Mouse (Mus musculus): Measurements from ENCODE around the gene Gpr35.
"Not testable (repeated sequence)": the region's sequence is repeated elsewhere in the genome, so short reads cannot be mapped to it uniquely, and the experiment has no call there.

Gene Gpr35

DNA sequence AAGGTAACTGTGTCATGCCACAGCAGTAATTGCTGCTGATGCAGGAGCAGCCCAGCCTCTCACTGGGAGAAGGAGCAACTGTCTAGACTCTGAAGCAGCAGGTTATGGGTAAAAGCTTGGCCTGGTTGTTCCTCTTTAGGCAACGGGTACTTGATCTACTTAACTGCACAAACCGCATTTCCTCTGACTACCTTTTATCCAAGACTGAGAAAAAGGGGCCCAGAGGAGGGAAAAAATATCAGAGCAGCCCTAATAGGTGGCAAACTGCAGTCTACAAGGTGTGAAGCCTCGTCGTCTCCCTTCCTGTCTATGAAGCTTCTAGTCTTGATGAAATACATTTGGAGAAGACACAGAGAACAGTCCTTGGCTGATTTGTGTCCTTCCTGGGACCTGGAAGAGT is 17.1 kb upstream of the Gpr35 start:
- no peak for DNase-seq (ENCODE audit: low read depth, low spot score)

DNA sequence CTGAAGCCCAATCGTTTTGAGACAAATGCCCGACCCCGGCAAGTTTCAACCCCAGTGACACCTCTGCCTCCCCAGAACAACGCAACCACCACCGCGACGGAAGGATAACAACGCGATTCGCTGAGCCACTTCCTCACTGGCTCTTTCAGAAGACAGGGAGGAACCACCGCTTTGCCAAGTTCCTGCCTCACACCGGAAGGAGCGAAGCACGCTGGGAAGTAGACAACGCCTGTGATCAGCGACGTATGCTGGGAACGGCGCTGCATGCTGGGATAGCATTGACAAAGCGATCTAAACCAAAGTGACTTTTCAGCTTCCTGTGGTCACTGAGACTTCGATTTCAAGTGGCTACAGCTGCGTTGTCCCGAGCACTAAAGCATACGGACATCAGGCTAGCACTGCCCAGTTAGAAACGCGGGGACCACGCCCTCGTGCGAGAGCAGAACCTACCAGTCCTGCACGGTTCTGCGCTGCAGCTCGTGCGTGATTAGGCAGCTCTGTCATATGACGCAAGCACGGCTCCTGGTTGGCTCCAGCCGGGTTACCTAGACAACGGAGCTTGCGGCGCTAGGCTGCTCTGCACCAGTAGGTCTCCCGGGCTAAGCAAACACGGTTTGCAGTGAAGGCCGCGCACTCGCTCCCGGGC is 16.4 kb upstream of the Gpr35 start, which contains the start of gene Capn10:
Gene Capn10 (plus strand): TSS at position 195 of the 646 bp plus-strand sequence.
- DNase-seq (ENCODE audit: low read depth, low spot score), result peak; percentile 87

DNA sequence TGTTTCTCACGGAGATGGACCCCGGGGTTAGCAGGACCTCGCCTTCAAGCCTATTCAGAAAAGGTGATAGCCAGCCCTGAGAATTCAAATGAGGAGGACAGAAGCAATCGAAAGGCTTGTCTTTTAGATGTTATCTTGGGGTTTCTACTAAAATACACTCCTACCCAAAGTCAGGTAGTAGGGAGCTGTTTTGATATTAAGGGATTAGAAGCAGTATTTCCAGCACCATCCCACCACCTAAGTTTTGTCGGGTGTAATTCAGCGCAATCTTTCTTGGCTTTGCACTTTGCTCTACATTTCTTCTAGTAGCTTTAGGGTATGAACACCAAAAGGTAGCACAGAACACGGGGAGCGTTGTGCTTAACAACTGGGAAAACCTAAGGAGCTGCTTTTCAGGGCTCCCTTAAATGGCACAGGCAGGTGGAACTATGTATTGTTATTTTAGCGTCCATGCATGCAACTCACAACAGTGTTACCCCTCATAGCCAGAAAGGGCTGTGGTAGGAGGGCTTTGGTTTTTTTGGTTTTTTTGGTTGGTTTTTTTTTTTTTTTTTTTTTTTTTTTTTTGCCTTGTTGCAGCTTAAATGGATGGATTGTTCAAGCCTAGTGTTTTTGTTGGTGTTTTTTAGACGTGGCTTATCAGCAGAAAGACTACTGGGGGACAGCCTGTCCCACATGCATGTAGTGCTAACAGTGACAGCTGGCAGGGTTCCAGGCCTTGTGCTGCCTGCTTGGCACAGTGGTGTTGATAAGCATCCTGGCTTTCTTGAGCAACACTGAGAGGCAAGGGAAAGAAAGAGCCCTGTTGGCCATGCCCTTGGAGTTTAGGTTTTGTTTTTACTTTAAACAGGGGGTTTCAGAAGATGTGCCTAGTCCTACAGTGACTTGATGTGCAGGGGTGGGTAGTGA is 15.4 kb upstream of the Gpr35 start:
- DNase-seq (ENCODE audit: low read depth, low spot score), result no peak

- no peak for DNase-seq (ENCODE audit: low read depth, low spot score)
These were observed 14.7 kb upstream of the Gpr35 start for GRCm38 (mm10) chr1:92935977-92936376.

GRCm38 (mm10) chr1:92936467-92936866 is 14.2 kb upstream of the Gpr35 start:
- DNase-seq (ENCODE audit: low read depth, low spot score), result no peak

- DNase-seq (ENCODE audit: low read depth, low spot score), result no peak
These were observed 12.9 kb upstream of the Gpr35 start for GRCm38 (mm10) chr1:92937797-92938196.

DNA sequence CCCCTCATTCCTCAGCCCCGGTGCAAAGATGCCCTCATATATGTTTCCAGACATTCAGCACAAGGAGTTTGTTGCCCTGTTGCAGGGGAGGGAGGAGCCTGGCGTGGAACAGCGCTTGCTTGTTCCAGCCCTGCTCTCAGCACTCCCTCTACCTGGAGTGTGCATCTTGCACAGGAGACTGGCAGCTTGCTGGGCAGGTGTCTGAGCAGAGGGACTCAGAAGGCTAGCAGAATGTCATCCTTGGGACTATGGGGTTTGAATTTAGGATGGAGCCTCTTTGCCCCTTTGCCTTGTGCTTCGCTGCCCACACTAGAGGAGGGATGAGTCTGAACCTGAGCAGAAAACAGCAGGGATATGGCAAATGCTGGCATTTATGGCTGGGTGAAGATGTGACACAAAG is 10.9 kb upstream of the Gpr35 start:
- DNase-seq (ENCODE audit: low read depth, low spot score), result no peak

- no peak for DNase-seq (ENCODE audit: low read depth, low spot score)
These were observed 7.3 kb upstream of the Gpr35 start for GRCm38 (mm10) chr1:92943219-92943989.

DNA sequence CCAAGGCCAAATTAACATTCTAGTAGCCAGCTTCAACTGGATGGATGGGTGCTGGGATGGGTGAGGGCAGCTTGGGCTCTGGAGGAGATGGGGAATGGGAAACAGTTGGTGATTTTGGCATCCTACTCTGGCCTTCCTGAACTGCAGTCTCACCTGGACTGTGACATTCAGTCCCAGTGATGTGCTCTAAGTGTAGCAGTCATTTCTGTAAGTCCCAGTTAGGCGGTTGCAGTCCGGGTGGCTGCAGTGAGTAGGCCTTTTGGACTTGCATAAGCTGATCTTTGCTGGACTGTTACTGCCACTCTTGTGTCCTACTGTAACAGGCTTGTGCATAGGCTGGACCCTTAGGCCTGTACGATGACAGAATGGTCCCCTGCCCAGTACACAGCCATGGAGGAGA is 2.7 kb upstream of the Gpr35 start:
- DNase-seq (ENCODE audit: low read depth, low spot score), result no peak

DNA sequence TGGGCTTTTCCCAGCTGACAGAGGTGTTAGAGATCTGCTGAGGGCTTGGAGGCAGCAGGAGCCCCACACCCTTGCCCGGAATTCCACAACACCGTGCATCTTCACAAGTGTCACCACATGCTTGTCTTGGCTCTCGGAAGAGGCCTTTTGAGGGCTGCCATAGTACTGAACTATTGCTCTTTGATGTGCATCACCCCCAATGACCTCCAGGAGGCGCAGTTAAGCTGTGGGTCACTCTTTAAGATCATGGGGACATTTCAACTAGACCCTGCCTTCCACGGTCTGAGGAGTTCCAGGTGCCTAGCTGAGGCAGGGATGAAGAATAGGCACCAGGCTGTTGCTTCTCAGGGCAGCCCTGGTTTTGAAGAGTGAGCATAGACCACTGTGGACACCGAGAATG is 1.2 kb upstream of the Gpr35 start:
- DNase-seq (ENCODE audit: low read depth, low spot score), result no peak

- DNase-seq (ENCODE audit: low read depth, low spot score), result no peak
These were observed 3.0 kb downstream of the Gpr35 start for GRCm38 (mm10) chr1:92953641-92954040.

DNA sequence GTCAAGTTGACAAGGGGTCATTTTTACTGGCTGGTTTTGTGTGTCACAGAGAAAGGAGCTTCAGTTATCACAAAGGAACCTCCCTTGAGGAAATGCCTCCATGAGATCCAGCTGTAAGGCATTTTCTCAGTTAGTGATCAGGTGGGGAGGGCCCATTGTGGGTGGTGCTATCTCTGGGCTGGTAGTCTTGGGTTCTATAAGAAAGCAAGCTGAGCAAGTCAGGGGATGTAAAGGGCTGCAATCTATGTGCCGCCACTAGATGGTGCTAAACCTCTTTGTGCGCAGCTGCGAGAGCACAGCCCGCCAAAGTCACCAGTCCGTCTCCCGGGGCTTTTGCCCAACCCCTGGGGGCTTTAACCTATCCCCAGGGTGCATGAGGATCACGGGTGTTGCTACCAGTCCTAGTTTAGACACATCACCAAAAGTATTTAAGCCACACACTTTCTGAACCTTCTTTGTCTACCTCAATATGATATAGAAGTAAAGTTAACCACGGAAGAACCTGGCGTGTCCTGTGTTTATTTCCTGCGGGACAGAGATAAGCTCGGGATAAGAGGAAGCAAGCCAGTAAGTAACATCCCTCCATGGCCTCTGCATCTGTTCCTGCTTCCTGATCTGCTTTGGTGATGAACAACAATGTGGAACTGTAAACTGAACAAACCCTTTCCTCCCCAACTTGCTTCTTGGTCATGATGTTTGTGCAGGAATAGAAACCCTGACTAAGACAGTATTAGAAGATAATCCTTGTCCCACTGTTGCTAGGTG is 6.1 kb downstream of the Gpr35 start:
- not testable (repeated sequence) for DNase-seq (ENCODE audit: low read depth, low spot score)

- DNase-seq (ENCODE audit: low read depth, low spot score), result no peak
These were observed 8.3 kb downstream of the Gpr35 start for GRCm38 (mm10) chr1:92958999-92959398.

DNA sequence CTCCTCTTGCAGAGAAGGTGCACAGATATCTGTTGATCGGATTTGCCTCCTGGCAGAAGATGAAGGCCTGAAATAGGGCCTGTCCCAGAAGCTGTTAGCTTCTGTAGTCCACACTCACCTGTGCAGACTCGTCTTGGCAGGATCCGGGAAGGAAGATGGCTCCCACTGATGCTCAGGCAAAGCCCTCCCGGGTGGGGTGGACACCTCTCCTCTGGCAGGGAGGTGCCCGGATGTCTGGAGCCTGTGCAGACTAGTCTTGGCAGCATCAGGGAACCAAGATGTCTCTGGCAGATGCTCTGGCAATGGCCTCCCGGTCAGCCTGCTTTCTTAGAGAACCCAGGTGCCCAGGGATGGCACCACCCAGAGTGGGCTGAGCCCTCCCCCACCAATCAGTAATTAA is 20.1 kb downstream of the Gpr35 start:
- not testable (repeated sequence) for DNase-seq (ENCODE audit: low read depth, low spot score)

DNA sequence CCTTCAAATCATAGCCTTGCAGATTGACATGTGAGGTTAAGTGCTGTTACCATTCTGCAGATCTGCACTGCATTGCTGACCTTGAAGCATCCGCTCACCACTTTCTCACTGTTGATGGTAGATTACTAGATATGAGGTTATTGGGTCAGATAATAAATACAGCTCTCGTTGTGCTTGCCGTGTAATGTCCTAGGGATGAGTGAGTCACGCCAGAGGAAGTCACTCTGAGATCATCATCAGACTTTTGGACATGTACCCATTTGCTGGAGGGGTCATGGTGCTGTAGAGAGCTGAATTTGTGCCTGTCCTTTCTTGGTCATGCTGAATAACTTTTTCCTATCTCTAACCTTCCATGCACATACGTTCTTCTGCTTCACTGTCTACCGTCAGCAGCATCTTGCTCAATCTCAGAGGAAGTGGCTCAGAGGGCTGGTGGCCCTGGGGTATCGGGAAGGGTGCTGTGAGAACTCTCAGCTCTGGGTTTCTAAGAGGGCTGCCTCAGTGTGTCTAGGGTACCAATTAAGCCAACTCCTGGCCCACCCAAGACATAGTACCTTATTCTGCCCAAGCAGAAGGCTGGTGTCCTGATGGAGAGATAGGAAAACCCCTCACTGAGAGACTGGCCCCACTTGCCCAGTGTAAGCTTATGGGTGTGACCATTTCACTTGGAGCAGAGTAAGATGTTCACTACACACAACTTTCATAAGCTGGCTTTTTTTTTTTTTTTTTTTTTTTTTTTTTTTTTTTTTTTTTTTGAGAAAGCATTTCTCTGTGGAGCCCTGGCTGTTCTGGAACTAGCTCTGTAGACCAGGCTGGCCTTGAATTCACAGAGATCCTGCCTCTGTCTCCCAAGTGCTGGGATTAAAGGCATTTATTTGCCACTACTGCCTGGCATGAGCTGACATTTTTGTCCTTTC is 21.5 kb downstream of the Gpr35 start:
- DNase-seq (ENCODE audit: low read depth, low spot score), result no peak

- DNase-seq (ENCODE audit: low read depth, low spot score), result no peak
These were observed 22.2 kb downstream of the Gpr35 start for GRCm38 (mm10) chr1:92972854-92973253.

- DNase-seq (ENCODE audit: low read depth, low spot score), result no peak
These were observed 25.5 kb downstream of the Gpr35 start for GRCm38 (mm10) chr1:92976141-92976566.

GRCm38 (mm10) chr1:92978645-92979044 is 28.0 kb downstream of the Gpr35 start:
- no peak for DNase-seq (ENCODE audit: low read depth, low spot score)

DNA sequence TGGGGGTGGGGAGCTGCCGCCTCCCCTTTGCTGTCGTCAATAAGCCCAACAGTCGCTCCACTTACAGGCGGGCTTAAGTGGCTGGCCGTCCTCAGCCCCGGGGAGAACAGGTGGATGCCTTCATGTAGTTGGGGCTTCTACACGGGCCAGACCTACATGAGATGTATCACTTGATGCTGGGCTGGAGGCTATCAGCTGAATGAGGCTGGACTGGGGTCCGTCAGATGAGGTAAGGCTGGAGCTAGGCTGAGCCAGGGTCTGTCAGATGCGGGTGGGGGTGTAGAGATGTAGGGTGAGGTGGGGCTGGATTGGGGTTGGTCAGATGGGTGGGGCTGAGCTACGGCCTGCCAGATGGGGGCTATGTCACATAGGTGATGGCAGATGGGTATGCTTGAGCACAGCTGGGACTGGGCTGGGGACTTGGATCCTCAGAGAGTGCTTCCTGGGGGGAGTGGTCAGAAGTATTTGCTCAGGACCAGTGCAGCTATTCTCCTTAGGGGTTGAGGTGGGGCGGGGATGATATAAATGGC is 28.5 kb downstream of the Gpr35 start:
- no peak for DNase-seq (ENCODE audit: low read depth, low spot score)

Data from c-Kit-negative CD71-positive TER-119-positive erythroid progenitor cells, embryonic 14.5 days (primary cell).